Mouse (Mus musculus) hindlimb bud, embryonic 11.5 days (tissue): ENCODE data around the gene Slamf6.
"Not testable (repeated sequence)": the region's sequence is repeated elsewhere in the genome, so short reads cannot be mapped to it uniquely, and the experiment has no call there.

Experiments used
- DNase-seq: peaks from one replicate; pipeline ENCODE4 v3.0.0-alpha.2; 2012; ENCODE audit warnings: low read depth, low spot score; ENCODE audit errors: extremely low spot score

Slamf6 gene

GRCm38 (mm10) chr1:171917305-171918039 lies at the start of gene Slamf6:
Gene Slamf6, plus strand, starts transcription at chr1:171917515.
- DNase-seq = no peak

GRCm38 (mm10) chr1:171886989-171887388 lies 30.3 kb upstream of the Slamf6 start:
- DNase-seq = no peak

- not testable (repeated sequence) for DNase-seq
Observed at GRCm38 (mm10) chr1:171895364-171895763, 22.0 kb upstream of the Slamf6 start, which contains the start of gene Gm10521. Gene Gm10521, plus strand, starts transcription at chr1:171895664.

GRCm38 (mm10) chr1:171904011-171904410 lies 13.3 kb upstream of the Slamf6 start:
- DNase-seq = no peak

GRCm38 (mm10) chr1:171915638-171916458 lies 1.5 kb upstream of the Slamf6 start:
- no peak for DNase-seq

GRCm38 (mm10) chr1:171918136-171918920 lies 1.0 kb downstream of the Slamf6 start:
- DNase-seq = no peak

- DNase-seq = no peak
Observed at GRCm38 (mm10) chr1:171919193-171919592, 1.9 kb downstream of the Slamf6 start.

GRCm38 (mm10) chr1:171919901-171920510 lies 2.7 kb downstream of the Slamf6 start:
- DNase-seq = no peak

- DNase-seq = no peak
Observed at GRCm38 (mm10) chr1:171920989-171921621, 3.8 kb downstream of the Slamf6 start.

GRCm38 (mm10) chr1:171921641-171922040 lies 4.3 kb downstream of the Slamf6 start:
- DNase-seq = no peak

GRCm38 (mm10) chr1:171922844-171923243 lies 5.5 kb downstream of the Slamf6 start:
- DNase-seq = no peak

- no peak for DNase-seq
Observed at GRCm38 (mm10) chr1:171924900-171925299, 7.6 kb downstream of the Slamf6 start.

GRCm38 (mm10) chr1:171933851-171934250 lies 16.5 kb downstream of the Slamf6 start:
- no peak for DNase-seq

- DNase-seq = no peak
Observed at GRCm38 (mm10) chr1:171938952-171939948, 21.9 kb downstream of the Slamf6 start.

- no peak for DNase-seq
Observed at GRCm38 (mm10) chr1:171940626-171941025, 23.3 kb downstream of the Slamf6 start.

GRCm38 (mm10) chr1:171946447-171946995 lies 29.2 kb downstream of the Slamf6 start:
- DNase-seq = no peak

GRCm38 (mm10) chr1:171948161-171948945 lies 31.0 kb downstream of the Slamf6 start:
- no peak for DNase-seq

- DNase-seq = no peak
Observed at GRCm38 (mm10) chr1:171948946-171949508, 31.7 kb downstream of the Slamf6 start.
